Mouse (Mus musculus): ENCODE data around the gene Btnl2. TPM values are rescaled to one million over a fixed set of nuclear protein-coding genes. Genes with fewer than 3 reads are reported as not detected.

The Btnl2 gene
- total and polyA plus RNA-seq, 3 experiments: 1.1 to 4.8 (median 2.0) TPM

DNA sequence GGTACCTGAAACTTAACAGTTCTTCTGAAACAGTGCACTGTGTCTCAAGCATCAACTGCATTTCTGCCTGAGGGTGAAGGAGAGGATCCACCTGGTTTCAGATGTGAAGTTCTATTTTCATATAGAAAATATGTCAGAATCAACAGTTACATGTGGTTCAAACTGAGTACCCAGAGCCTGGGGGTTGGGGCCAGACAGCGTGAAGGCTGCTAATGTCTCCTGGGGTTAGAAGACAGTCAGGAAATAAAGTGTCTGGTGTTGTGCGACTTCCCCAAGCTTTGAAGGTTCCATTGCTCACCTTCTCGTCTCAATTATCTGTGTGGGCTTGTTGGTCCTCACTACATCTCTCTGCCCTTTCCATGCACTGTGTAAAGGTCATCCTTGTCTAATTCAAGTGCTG lies 28.2 kb upstream of the Btnl2 start:
- H3K4me2 ChIP-seq (ENCODE audit: insufficient read depth, low read depth, poor library complexity, severe bottlenecking): peak overlapping the region; percentile 73
- no peaks in the 10 kb centered on the region for H3K9me3 ChIP-seq (replicated peaks; ENCODE audit: low read length)
- no peak for DNase-seq (ENCODE audit: extremely low read depth)
- TF ChIP-seq MYC (IDR thresholded peaks at IDR 0.05; ENCODE audit: low read depth, low read length): no peak
- TF ChIP-seq TBP (conservative IDR thresholded peaks at IDR 0.05; ENCODE audit: low read depth, low read length): no peak
- TF ChIP-seq ZC3H11A (IDR thresholded peaks at IDR 0.05; ENCODE audit: low read depth, low read length): no peak
- TF ChIP-seq EP300 (IDR thresholded peaks at IDR 0.05; ENCODE audit: low read length): peak; percentile 31; the same call in 1 of the 2 replicates
- 0 out of 2 replicates have a peak, but pooled peaks have one; percentile 22 for TF ChIP-seq BHLHE40 (IDR thresholded peaks at IDR 0.05; ENCODE audit: low read depth, low read length)
- peak; percentile 13; the same call in 1 of the 2 replicates for TF ChIP-seq MXI1 (IDR thresholded peaks at IDR 0.05; ENCODE audit: low read depth, low read length)
- no peak for TF ChIP-seq ZNF384 (IDR thresholded peaks at IDR 0.05; ENCODE audit: low read depth, low read length)
- no peak for TF ChIP-seq RAD21 (IDR thresholded peaks at IDR 0.05; ENCODE audit: low read depth, low read length)
- H3K4me3 ChIP-seq (replicated peaks in 1 of 3; ENCODE audit: low read depth in 2 of 3, low read length in 2 of 3, poor library complexity in 1 of 3): peak overlapping the region; percentile 7 to 62 (median 48)
- dilution Hi-C loops (cut with MboI; ENCODE audit: extremely low pct_ligation_motif_present, extremely low pct_unique_long_range_greater_than_20kb, low sequenced_read_pairs): no loop called here
- no peaks in the 10 kb centered on the region for H3K27me3 ChIP-seq (replicated peaks)
- in situ Hi-C loops (cut with MboI; ENCODE audit: low pct_ligation_motif_present, low pct_unique_long_range_greater_than_20kb, low sequenced_read_pairs): no loop called here
- peak overlapping the region; percentile 36 for H3K27ac ChIP-seq (ENCODE audit: insufficient read depth, low read depth)
- peaks cover 12 to 51% of the 10 kb centered on the region in 2 experiments for H3K4me1 ChIP-seq (ENCODE audit: control insufficient read depth in 1 of 2, insufficient read depth in 2 of 2)
- H3K9ac ChIP-seq (ENCODE audit: insufficient read depth, low read depth): peak overlapping the region; percentile 53
- H3K36me3 ChIP-seq (replicated peaks in 1 of 2; ENCODE audit: control insufficient read depth in 1 of 2, insufficient read depth in 1 of 2, low read length in 1 of 2): peaks cover 0 to 2% of the 10 kb centered on the region in 2 experiments
- H3K79me2 ChIP-seq (replicated peaks; ENCODE audit: control insufficient read depth, extremely low read depth, insufficient read depth, poor library complexity, severe bottlenecking): no peaks in the 10 kb centered on the region

- 0 out of 2 replicates have a peak overlapping the region, but pooled peaks have one; percentile 5 for H3K4me2 ChIP-seq (ENCODE audit: insufficient read depth, low read depth, poor library complexity, severe bottlenecking)
- peaks cover 4 to 34% of the 10 kb centered on the region in 2 experiments for H3K36me3 ChIP-seq (replicated peaks in 1 of 2; ENCODE audit: control insufficient read depth in 1 of 2, insufficient read depth in 1 of 2, low read length in 1 of 2)
- in situ Hi-C loops (cut with MboI; ENCODE audit: low pct_ligation_motif_present, low pct_unique_long_range_greater_than_20kb, low sequenced_read_pairs) (no loop called here), dilution Hi-C loops (cut with MboI; ENCODE audit: extremely low pct_ligation_motif_present, extremely low pct_unique_long_range_greater_than_20kb, low sequenced_read_pairs) (no loop called here)
- H3K27me3 ChIP-seq (replicated peaks): no peaks in the 10 kb centered on the region
- peak overlapping the region; percentile 47 for H3K27ac ChIP-seq (ENCODE audit: insufficient read depth, low read depth)
- H3K4me1 ChIP-seq (ENCODE audit: control insufficient read depth in 1 of 2, insufficient read depth in 2 of 2): peaks cover 15 to 61% of the 10 kb centered on the region in 2 experiments
- DNase-seq (ENCODE audit: extremely low read depth): peak; percentile 70
- H3K9ac ChIP-seq (ENCODE audit: insufficient read depth, low read depth): no peak overlapping the region; the same call in 1 of the 2 replicates
- no peak overlapping the region for H3K4me3 ChIP-seq (replicated peaks in 1 of 3; ENCODE audit: low read depth in 2 of 3, low read length in 2 of 3, poor library complexity in 1 of 3)
- no peaks in the 10 kb centered on the region for H3K79me2 ChIP-seq (replicated peaks; ENCODE audit: control insufficient read depth, extremely low read depth, insufficient read depth, poor library complexity, severe bottlenecking)
- peaks cover 9% of the 10 kb centered on the region for H3K9me3 ChIP-seq (replicated peaks; ENCODE audit: low read length)
- TF ChIP-seq ETS1 (conservative IDR thresholded peaks at IDR 0.05; ENCODE audit: low read depth, low read length) (peak; percentile 50; the same call in 1 of the 2 replicates), ZNF384 (IDR thresholded peaks at IDR 0.05; ENCODE audit: low read depth, low read length) (peak; percentile 64), RCOR1 (conservative IDR thresholded peaks at IDR 0.05; ENCODE audit: low read depth, low read length) (no peak), MYC (IDR thresholded peaks at IDR 0.05; ENCODE audit: low read depth, low read length) (0 out of 2 replicates have a peak, but pooled peaks have one; percentile 26), CTCF (conservative IDR thresholded peaks at IDR 0.05 in 1 of 2, IDR thresholded peaks at IDR 0.05 in 1 of 2; ENCODE audit: low read depth in 2 of 2, low read length in 2 of 2) (peak in 1 of 2 experiments; percentile 7; a peak in 1 of 4 replicates), SIN3A (IDR thresholded peaks at IDR 0.05; ENCODE audit: low read length) (peak; percentile 43; the same call in 1 of the 2 replicates), TCF12 (IDR thresholded peaks at IDR 0.05; ENCODE audit: low read depth, low read length) (peak; percentile 36; the same call in 1 of the 2 replicates), CHD1 (IDR thresholded peaks at IDR 0.05; ENCODE audit: low read depth, low read length) (no peak), CHD2 (IDR thresholded peaks at IDR 0.05; ENCODE audit: low read length) (peak; percentile 40; the same call in 1 of the 2 replicates), E2F4 (IDR thresholded peaks at IDR 0.05; ENCODE audit: insufficient replicate concordance, low read depth, low read length) (no peak), BHLHE40 (IDR thresholded peaks at IDR 0.05; ENCODE audit: low read depth, low read length) (peak; percentile 67), ZMIZ1 (IDR thresholded peaks at IDR 0.05; ENCODE audit: low read depth, low read length) (no peak), MAX (IDR thresholded peaks at IDR 0.05; ENCODE audit: low read length) (peak; percentile 30; the same call in 1 of the 2 replicates), GABPA (IDR thresholded peaks at IDR 0.05; ENCODE audit: insufficient replicate concordance, low read depth, low read length) (no peak), EP300 (IDR thresholded peaks at IDR 0.05; ENCODE audit: low read length) (peak; percentile 39; the same call in 1 of the 2 replicates), TBP (conservative IDR thresholded peaks at IDR 0.05; ENCODE audit: low read depth, low read length) (no peak), HCFC1 (IDR thresholded peaks at IDR 0.05; ENCODE audit: low read depth, low read length) (no peak)
These were observed 24.8 kb upstream of the Btnl2 start for GRCm38 (mm10) chr17:34329807-34330206.
